Mouse (Mus musculus): ENCODE data around the gene Camk1d.

DNA sequence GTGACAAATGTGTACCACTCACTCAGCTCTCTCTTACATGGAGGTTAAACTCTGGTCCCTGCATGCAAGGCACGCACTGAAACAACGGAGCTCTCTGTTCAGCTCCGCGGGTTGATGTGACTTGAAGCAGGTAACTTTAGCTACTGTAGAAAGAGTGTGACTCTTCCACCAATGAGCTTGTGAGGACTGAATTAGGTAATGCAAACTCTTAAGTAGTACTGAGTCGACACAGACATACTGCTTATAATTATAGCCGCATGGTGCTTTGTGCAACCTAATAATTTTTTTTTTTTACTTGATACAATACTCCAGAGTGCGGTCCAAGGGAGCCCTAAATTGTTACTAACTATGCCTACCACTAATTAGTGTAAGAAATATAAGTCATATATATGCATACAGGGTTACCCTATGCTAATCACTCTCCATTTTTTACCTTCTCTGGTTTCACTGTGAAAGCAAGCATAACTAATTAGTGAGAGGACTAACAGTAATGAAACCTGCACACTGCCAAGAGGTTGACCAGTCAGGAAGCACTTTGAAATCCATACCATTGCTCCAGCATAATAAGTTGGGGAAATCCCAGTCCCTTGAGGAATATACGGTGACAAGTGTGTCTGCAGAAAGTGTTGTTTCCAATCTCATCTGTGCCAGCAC is 125.9 kb downstream of the Camk1d start:
- TF ChIP-seq CTCF (IDR thresholded peaks at IDR 0.05; ENCODE audit: low read depth, low read length) (no peak), EP300 (IDR thresholded peaks at IDR 0.05; ENCODE audit: insufficient read depth, low read depth, low read length) (no peak), POLR2A (IDR thresholded peaks at IDR 0.05; ENCODE audit: insufficient read depth, low read length) (no peak)

Measured in ES-Bruce4 (cell line).